Mouse (Mus musculus) limb, embryonic 12.5 days (tissue): ENCODE results near the gene Nyap1. TPM values are rescaled to one million over a fixed set of nuclear protein-coding genes. Genes with fewer than 3 reads are reported as not detected.
"Not testable (repeated sequence)": the region's sequence is repeated elsewhere in the genome, so short reads cannot be mapped to it uniquely, and the experiment has no call there.

Experiments
- ATAC-seq: fragments of 200-750 bp; cut with Nextera tagmentation; 2 replicates; pipeline ENCODE4 v1.8.0; 2017; ENCODE audit warnings: low read depth, moderate TSS enrichment; ENCODE audit not compliant: insufficient number of reproducible peaks, insufficient read depth, low FRiP score, low TSS enrichment
- H3K27ac ChIP-seq: fragments of 300-500 bp; sonication (generic); 2 replicates; pipeline ENCODE4 v1.5.1; 2016; ENCODE audit warnings: mild to moderate bottlenecking, moderate library complexity
- H3K27me3 ChIP-seq: fragments of 300-500 bp; sonication (generic); 2 replicates; pipeline ENCODE4 v1.6.1; 2016; ENCODE audit warnings: mild to moderate bottlenecking, moderate library complexity
- H3K36me3 ChIP-seq: fragments of 300-500 bp; sonication (generic); 2 replicates; pipeline ENCODE4 v1.6.1; 2016; ENCODE audit warnings: mild to moderate bottlenecking, moderate library complexity
- H3K4me1 ChIP-seq: fragments of 300-500 bp; sonication (generic); replicated peaks from 2 replicates; pipeline ENCODE4 v1.6.1; 2016
- H3K4me2 ChIP-seq: fragments of 300-500 bp; sonication (generic); 2 replicates; pipeline ENCODE4 v1.6.1; 2016; ENCODE audit warnings: mild to moderate bottlenecking, moderate library complexity
- H3K4me3 ChIP-seq: fragments of 300-500 bp; sonication (generic); replicated peaks from 2 replicates; pipeline ENCODE4 v1.5.1; 2016; ENCODE audit warnings: mild to moderate bottlenecking
- H3K9ac ChIP-seq: fragments of 300-500 bp; sonication (generic); replicated peaks from 2 replicates; pipeline ENCODE4 v1.6.1; 2016; ENCODE audit warnings: mild to moderate bottlenecking, moderate library complexity
- H3K9me3 ChIP-seq: fragments of 300-500 bp; sonication (generic); 2 replicates; pipeline ENCODE4 v1.6.1; 2016; ENCODE audit warnings: mild to moderate bottlenecking, moderate library complexity
- whole genome bisulfite sequencing: fragments of 180-500 bp; shearing (Covaris S2); methylation state at CpG from one replicate; pipeline ENCODE4 v1.1.7; 2016; 5-methylcytosine and 5-hydroxymethylcytosine counted together
- polyA plus RNA-seq: library from polyadenylated mRNA; unstranded; fragments of >200 nt; fragmentation: Nextera tagmentation; extraction: Ambion mirVana; gene quantifications from 2 replicates; pipeline ENCODE4 v1.2.1, GENCODE M21; 2016

The Nyap1 gene
- polyA plus RNA-seq, 1 experiment from 2014 or later: 4.5 TPM

DNA sequence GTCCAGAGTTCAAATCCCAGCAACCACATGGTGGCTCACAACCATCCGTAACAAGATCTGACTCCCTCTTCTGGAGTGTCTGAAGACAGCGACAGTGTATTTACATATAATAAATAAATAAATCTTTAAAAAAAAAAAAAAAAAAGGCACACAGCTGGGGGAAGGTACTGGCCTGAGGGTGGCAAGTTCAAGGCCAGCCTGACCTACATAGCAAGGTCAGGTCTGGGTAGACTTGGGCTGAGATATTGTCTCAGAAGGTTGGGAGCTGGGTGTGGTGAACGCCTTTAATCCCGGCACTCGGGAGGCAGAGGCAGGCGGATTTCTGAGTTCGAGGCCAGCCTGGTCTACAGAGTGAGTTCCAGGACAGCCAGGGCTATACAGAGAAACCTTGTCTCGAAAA is 8.8 kb upstream of the Nyap1 start:
- H3K36me3 ChIP-seq: peaks cover 53% of the 10 kb centered on the region
- not testable (repeated sequence) for ATAC-seq

DNA sequence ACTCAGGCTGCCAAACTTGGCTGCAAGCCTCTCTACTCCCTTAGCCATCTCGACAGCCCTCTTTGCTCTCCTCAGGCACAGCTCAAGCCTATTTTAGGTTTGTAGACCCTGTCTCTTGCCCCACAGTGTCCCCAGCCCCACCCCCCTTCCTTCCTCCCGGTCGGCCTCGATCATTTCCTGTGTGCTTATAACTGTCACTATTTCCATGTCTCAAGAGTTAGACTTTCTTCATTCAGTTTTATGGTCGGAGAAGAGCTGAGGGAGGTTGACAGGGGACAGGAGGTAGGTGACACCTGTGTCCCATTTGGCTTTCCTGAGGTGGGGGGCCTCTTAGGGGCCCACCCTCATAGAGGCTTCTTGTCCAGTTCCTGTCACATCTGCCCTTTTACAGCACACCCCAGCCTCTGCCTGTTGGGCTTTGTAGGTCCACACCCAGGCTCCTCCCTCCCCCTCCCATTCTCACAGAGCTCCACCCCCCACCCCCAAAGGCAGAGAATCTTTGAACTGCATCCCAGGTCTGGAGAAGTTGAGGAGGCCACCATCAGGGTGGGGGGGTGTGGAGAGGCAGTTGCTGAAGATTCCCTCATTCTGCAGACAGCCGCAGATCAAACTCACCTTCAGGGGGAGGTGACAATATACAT is 7.9 kb upstream of the Nyap1 start:
- Histone ChIP-seq H3K9ac (no peak overlapping the region), H3K4me2 (peak overlapping the region; percentile 99), H3K4me1 (peaks cover 31% of the 10 kb centered on the region), H3K27me3 (no peaks in the 10 kb centered on the region), H3K27ac (0 out of 2 replicates have a peak overlapping the region, but pooled peaks have one; percentile 17), H3K4me3 (no peak overlapping the region), H3K36me3 (peaks cover 50% of the 10 kb centered on the region), H3K9me3 (no peaks in the 10 kb centered on the region)
- ATAC-seq: no peak
- 41% methylated on average over 6 of the region's 6 CpGs for WGBS

More for the DNA sequence above, 8.8 kb upstream of the Nyap1 start:
- not testable (repeated sequence) for H3K4me2 ChIP-seq, H3K9ac ChIP-seq, H3K27ac ChIP-seq, H3K9me3 ChIP-seq, H3K4me3 ChIP-seq, H3K27me3 ChIP-seq
- peaks cover 27% of the 10 kb centered on the region for H3K4me1 ChIP-seq
- 88% methylated on average over 7 of the region's 8 CpGs for WGBS

DNA sequence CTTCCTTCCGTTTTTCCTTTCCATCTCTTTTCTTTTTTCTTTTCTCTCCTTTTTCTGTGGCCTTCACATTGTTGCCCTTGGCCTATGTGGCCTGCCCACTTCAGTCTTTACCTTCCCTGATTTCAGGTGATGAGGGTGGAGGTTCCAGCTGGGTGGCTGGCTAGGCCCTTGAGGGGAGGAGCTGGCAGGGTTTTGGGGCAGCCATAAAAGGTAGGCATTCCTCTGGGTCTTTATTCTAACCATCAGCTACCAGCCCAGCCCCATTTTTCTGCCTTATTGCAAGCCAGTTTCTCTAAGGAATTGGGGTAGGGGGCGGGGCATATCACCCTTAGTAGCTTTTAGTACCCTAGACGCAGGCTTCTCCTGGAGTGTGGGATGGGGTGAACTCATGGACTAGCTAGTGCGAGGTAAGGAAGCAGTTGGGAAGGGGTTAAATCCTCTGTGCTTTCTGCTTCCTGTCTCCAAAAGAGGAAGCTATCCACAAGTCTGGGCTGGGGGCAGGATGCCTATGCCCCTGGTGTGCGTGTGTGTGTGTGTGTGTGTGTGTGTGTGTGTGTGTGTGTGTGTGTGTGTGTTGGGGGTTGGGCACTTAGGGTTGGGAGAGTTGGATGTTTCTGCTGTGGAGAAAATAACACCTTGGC is 6.8 kb upstream of the Nyap1 start:
- peaks cover 31% of the 10 kb centered on the region for H3K4me1 ChIP-seq
- peak overlapping the region; percentile 99 for H3K4me2 ChIP-seq
- H3K27ac ChIP-seq: peak overlapping the region; percentile 96
- no peaks in the 10 kb centered on the region for H3K27me3 ChIP-seq
- peak overlapping the region; percentile 85 for H3K9ac ChIP-seq
- no peak for ATAC-seq
- WGBS: 25% methylated on average over 5 of the region's 5 CpGs
- no peaks in the 10 kb centered on the region for H3K9me3 ChIP-seq
- peak overlapping the region; percentile 83 for H3K4me3 ChIP-seq
- H3K36me3 ChIP-seq: peaks cover 39% of the 10 kb centered on the region

DNA sequence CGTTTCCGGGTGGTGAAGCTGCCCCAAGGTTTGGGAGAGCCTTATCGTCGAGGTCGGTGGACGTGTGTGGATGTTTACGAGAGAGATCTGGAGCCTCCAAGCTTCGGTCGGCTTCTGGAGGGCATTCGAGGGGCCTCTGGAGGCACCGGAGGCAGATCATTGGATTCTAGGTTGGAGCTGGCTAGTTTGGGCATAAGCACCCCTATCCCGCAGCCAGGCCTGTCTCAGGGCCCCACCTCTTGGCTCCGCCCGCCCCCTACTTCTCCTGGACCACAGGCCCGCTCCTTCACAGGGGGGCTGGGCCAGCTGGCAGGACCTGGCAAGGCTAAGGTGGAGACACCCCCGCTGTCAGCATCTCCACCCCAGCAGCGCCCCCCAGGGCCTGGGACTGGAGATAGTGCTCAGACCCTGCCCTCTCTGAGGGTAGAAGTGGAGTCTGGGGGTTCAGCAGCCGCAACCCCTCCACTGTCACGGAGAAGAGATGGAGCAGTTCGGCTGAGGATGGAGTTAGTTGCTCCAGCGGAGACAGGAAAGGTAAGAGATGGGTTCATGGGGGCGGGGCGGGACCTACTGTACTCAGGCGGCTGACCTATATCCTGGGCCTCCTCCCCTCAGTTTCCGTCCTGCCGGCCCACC is 6.0 kb upstream of the Nyap1 start:
- Histone ChIP-seq H3K27me3 (no peaks in the 10 kb centered on the region), H3K9me3 (no peaks in the 10 kb centered on the region), H3K36me3 (peaks cover 31% of the 10 kb centered on the region), H3K27ac (peak overlapping the region; percentile 96), H3K4me2 (peak overlapping the region; percentile 99), H3K4me3 (peak overlapping the region; percentile 83), H3K4me1 (peaks cover 31% of the 10 kb centered on the region), H3K9ac (peak overlapping the region; percentile 85)
- WGBS: 5% methylated on average over 26 of the region's 26 CpGs
- ATAC-seq: no peak

DNA sequence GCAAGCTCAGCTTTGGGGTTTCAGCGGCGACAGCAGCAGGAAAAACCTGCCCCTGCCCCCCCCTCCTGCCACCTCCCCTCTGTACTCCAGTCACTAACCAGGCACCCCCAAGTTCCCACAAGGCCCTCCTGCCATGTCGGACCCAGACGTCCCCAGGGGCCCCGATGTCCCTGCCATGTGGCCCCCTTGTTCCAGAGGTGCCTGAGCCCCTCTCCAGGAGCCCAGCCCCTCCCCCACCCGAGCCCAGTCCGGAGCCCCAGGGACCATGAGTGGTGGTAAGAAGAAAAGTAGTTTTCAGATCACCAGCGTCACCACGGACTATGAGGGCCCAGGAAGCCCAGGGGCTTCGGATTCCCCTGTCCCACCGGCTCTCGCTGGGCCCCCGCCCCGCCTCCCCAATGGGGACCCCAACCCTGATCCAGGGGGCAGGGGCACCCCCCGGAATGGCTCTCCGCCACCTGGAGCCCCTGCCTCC is 5.5 kb upstream of the Nyap1 start:
- no peaks in the 10 kb centered on the region for H3K9me3 ChIP-seq
- no peak for ATAC-seq
- H3K4me3 ChIP-seq: peak overlapping the region; percentile 83
- H3K9ac ChIP-seq: peak overlapping the region; percentile 85
- H3K27me3 ChIP-seq: no peaks in the 10 kb centered on the region
- H3K4me1 ChIP-seq: peaks cover 31% of the 10 kb centered on the region
- H3K36me3 ChIP-seq: peaks cover 25% of the 10 kb centered on the region
- peak overlapping the region; percentile 96 for H3K27ac ChIP-seq
- WGBS: 2% methylated on average over 16 of the region's 16 CpGs
- H3K4me2 ChIP-seq: peak overlapping the region; percentile 99

DNA sequence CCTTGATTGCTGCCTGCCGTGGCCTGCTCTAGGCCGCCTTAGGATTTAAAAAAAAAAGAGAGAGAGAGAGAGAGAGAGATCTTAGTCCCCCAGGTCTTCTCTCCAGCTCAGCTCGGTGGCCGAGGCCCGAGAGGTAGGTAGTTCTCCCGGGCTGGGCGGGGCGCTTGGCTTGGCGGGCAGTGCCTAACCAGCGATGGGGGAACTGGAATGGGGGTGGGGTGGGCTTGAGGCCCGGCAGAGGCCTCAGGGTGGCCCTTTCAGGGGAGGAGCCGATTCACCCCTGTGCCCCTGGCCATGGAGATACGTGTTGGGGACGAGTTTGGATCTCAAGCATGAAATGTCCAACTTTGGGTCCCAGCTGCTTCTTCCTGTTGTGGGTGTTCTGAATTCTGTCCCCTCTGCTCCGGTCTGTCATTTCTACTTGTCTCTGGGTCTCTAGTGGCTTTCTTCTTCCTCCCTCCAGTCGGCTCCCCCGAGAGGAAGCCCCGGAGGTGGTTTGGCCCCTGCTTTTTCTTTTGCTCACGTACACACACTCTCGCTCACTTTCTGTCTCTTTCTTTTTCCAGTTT is 5.0 kb upstream of the Nyap1 start:
- Histone ChIP-seq H3K9me3 (no peaks in the 10 kb centered on the region), H3K36me3 (peaks cover 20% of the 10 kb centered on the region), H3K9ac (peak overlapping the region; percentile 85), H3K27me3 (no peaks in the 10 kb centered on the region), H3K4me1 (peaks cover 37% of the 10 kb centered on the region), H3K27ac (peak overlapping the region; percentile 96), H3K4me2 (peak overlapping the region; percentile 99), H3K4me3 (peak overlapping the region; percentile 83)
- 2% methylated on average over 20 of the region's 20 CpGs for WGBS
- ATAC-seq: no peak; the same call in 1 of the 2 replicates

DNA sequence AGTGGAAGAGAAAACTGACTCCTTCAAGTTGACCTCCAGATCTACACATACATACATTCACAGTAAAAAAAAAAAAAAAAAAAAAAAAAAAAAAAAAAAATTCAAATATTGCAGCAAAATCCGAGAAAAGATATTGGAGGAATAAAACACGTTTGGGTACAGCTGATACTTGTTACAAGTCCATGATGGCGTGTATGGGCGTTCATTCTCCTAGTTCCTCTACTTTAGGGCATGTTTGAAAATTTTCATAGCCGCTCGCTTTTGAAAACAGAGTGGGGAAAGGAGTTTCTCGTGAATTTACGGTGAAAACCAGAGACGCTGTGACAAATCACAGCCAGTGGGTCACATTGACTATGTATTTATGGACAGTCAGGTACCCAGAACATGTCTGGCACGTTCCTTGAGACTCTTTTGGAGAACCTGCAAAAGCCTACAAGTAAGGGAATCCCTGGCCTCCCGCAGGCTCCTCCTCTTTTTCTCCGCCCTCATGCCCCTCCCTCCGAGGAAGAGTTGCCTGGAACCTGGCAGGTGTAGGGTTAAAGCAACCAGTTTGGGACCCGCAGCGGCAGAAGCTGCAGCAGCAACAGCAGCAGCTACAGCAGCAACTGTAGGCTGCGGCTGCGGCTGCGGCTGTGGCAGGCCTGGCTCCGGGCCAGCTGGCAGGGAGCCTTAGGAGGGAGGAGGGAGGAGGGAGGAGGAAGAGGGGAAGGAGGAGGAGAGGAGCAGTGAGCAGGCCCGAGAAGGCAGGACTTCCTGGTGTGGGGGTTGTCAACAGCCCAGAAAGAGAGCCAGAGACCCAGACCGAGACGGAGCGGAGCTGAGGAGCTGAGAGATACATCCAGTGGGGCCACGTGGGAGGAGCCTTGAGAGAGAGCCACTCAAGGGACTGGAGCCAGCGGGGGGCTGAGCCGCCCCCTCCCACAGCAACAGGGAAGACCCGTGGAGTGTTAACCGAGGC is 4.1 kb upstream of the Nyap1 start, which contains the start of gene Tsc22d4:
Tsc22d4 (plus strand) TSS at position 517 of the 958 bp plus-strand sequence.
- Histone ChIP-seq H3K9ac (peak within 1 kb of the TSS; percentile 85), H3K4me1 (peaks cover 38% of the 10 kb centered on the region), H3K27ac (peak within 1 kb of the TSS; percentile 96), H3K4me2 (peak within 1 kb of the TSS; percentile 99), H3K9me3 (no peaks in the 10 kb centered on the region), H3K36me3 (peaks cover 11% of the 10 kb centered on the region), H3K27me3 (no peaks in the 10 kb centered on the region), H3K4me3 (peak within 1 kb of the TSS; percentile 83)
- 5% methylated on average over 28 of the region's 28 CpGs for WGBS
- peak; percentile 71 for ATAC-seq

DNA sequence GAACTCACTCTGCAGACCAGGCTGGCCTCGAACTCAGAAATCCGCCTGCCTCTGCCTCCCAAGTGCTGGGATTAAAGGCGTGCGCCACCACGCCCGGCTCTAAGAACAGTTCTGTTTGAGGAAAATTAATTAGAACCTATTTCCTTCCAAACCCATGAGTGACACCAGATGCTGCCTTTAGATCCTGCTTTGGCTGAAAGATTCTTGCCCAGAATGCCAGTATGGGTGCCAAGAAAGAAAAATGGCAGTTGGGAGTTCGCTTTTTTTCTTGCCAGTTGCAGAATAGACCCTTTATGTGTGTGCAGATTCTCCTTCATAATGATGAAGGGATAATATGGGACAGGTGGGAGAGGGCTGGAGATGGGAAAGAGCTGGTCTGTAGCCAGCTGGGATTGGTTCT is 2.8 kb upstream of the Nyap1 start:
- ATAC-seq: no peak
- 87% methylated on average over 7 of the region's 7 CpGs for WGBS
- H3K4me3 ChIP-seq: no peak overlapping the region
- no peaks in the 10 kb centered on the region for H3K9me3 ChIP-seq
- no peak overlapping the region for H3K4me2 ChIP-seq
- H3K27me3 ChIP-seq: no peaks in the 10 kb centered on the region
- no peak overlapping the region for H3K9ac ChIP-seq
- no peak overlapping the region for H3K27ac ChIP-seq
- peaks cover 47% of the 10 kb centered on the region for H3K4me1 ChIP-seq
- H3K36me3 ChIP-seq: peaks cover 3% of the 10 kb centered on the region; the same call in 1 of the 2 replicates

DNA sequence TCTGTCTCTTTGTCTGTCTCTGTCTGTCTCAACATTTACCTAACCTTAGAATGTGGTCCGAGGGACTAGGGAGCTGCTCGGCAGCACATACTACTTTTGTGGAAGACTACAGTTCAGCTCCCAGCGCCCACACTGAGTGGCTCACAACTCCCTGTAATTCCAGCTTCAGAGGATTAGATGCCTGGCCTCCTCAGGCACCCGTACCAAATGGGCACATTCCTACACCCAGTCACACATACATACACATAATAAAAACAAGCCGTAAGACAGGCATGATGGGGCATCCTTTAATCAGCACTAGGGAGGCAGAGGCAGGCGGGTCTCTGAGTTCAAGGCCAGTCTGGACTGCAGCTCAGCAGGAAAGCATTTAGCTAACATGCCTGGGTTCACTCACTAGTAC is 1.4 kb upstream of the Nyap1 start:
- WGBS: 86% methylated on average over 6 of the region's 6 CpGs
- ATAC-seq: no peak
- no peaks in the 10 kb centered on the region for H3K9me3 ChIP-seq

DNA sequence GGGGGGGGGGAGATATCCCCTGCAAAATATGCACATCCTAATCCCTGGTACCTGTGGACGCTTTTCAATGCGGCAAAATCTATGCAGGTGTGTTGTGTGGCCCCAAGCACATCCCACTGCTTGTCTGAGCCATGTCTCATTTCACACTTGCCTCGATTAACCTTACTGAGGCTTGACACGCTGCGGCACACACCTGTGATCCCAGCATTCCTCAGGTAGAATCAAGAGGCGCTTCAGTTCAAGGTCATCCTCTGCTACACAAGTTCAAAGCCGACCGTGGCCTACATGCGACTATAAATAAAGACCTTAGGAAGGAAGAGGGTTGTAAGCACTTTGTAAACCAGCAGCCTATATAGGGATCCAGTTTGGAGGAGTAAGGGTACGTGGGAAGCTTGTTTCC is 641 bp upstream of the Nyap1 start:
- Histone ChIP-seq H3K4me1 (peaks cover 36% of the 10 kb centered on the region), H3K36me3 (peaks cover 10% of the 10 kb centered on the region), H3K9ac (no peak overlapping the region), H3K4me3 (peak overlapping the region; percentile 65), H3K27me3 (no peaks in the 10 kb centered on the region), H3K9me3 (no peaks in the 10 kb centered on the region), H3K4me2 (peak overlapping the region; percentile 91), H3K27ac (no peak overlapping the region)
- 52% methylated on average over 10 of the region's 10 CpGs for WGBS
- ATAC-seq: no peak

More for the DNA sequence above, 1.4 kb upstream of the Nyap1 start:
- Histone ChIP-seq H3K27ac (no peak overlapping the region), H3K9ac (no peak overlapping the region), H3K4me3 (no peak overlapping the region), H3K4me2 (no peak overlapping the region), H3K36me3 (peaks cover 5% of the 10 kb centered on the region), H3K4me1 (peaks cover 43% of the 10 kb centered on the region), H3K27me3 (no peaks in the 10 kb centered on the region)
